Mouse (Mus musculus) MEL (cell line): ENCODE measurements at regions not wholly inside any gene's neighbourhood (a gene's known extent, or its start where the extent isn't known, plus 50 kb on each side); places are given as distances from the start of the nearest gene placed in this dataset.

Experiments used
- DNase-seq: peaks from one replicate; pipeline ENCODE4 v3.0.0; 2011; ENCODE audit warnings: low read depth, low spot score
- H3K27ac ChIP-seq: 2 replicates; pipeline ENCODE4 v1.5.1; 2012; ENCODE audit warnings: low read depth, mild to moderate bottlenecking, control low read depth, low read length, moderate library complexity; ENCODE audit not compliant: control insufficient read depth
- H3K27me3 ChIP-seq, 2 experiments: fragments of 150-350 bp in 1 of 2; sonication (generic) in 1 of 2; 2 replicates each; pipeline ENCODE4 v1.6.1; 2012; ENCODE audit warnings: low read length in 2 of 2, mild to moderate bottlenecking in 2 of 2, improper control_type of control experiment in 1 of 2, moderate library complexity in 1 of 2; ENCODE audit not compliant: insufficient read depth in 2 of 2, control insufficient read depth in 1 of 2
- H3K36me3 ChIP-seq, 2 experiments: 2 replicates each; pipeline ENCODE4 v1.6.1; 2012 to 2014; ENCODE audit warnings: low read length in 2 of 2, improper control_type of control experiment in 1 of 2, inconsistent platforms in 1 of 2, mild to moderate bottlenecking in 1 of 2; ENCODE audit not compliant: insufficient read depth in 2 of 2, control insufficient read depth in 1 of 2
- H3K4me1 ChIP-seq, 2 experiments: fragments of 150-350 bp in 1 of 2; sonication (generic) in 1 of 2; 2 replicates each; pipeline ENCODE4 v1.6.1; 2012; ENCODE audit warnings: low read length in 2 of 2, improper control_type of control experiment in 1 of 2, mild to moderate bottlenecking in 1 of 2; ENCODE audit not compliant: insufficient read depth in 2 of 2, control insufficient read depth in 1 of 2
- H3K4me3 ChIP-seq, 2 experiments: fragments of 150-350 bp in 1 of 2; sonication (generic) in 1 of 2; 2 replicates each; pipeline ENCODE4 v1.5.1; 2012; ENCODE audit warnings: low read depth in 2 of 2, low read length in 2 of 2, mild to moderate bottlenecking in 2 of 2, moderate library complexity in 2 of 2, control low read depth in 1 of 2, improper control_type of control experiment in 1 of 2; ENCODE audit not compliant: control insufficient read depth in 1 of 2, insufficient read depth in 1 of 2
- H3K79me2 ChIP-seq: 2 replicates; pipeline ENCODE4 v1.6.1; 2012; ENCODE audit warnings: mild to moderate bottlenecking, low read length, moderate library complexity; ENCODE audit not compliant: control insufficient read depth, poor library complexity, insufficient read depth
- H3K9ac ChIP-seq: 2 replicates; pipeline ENCODE4 v1.6.1; 2012; ENCODE audit warnings: low read depth, mild to moderate bottlenecking, control low read depth, low read length, moderate library complexity; ENCODE audit not compliant: control insufficient read depth, poor library complexity, severe bottlenecking
- H3K9me3 ChIP-seq: fragments of 150-350 bp; sonication (generic); replicated peaks from 2 replicates; pipeline ENCODE4 v1.6.1; 2012; ENCODE audit warnings: mild to moderate bottlenecking, low read length, improper control_type of control experiment, moderate library complexity; ENCODE audit not compliant: insufficient read depth
- BHLHE40 ChIP-seq: IDR thresholded peaks from 2 replicates; pipeline ENCODE4 v1.6.1; 2012; ENCODE audit warnings: low read depth, mild to moderate bottlenecking, inconsistent platforms, low read length, improper control_type of control experiment, borderline replicate concordance
- CHD2 ChIP-seq: IDR thresholded peaks from 2 replicates; pipeline ENCODE4 v1.6.1; 2011; ENCODE audit warnings: low read length, improper control_type of control experiment
- E2F4 ChIP-seq: IDR thresholded peaks from 2 replicates; pipeline ENCODE4 v1.6.1; 2011; ENCODE audit warnings: low read depth, low read length, improper control_type of control experiment, borderline replicate concordance
- ELF1 ChIP-seq: IDR thresholded peaks from 2 replicates; pipeline ENCODE4 v1.6.1; 2014; ENCODE audit warnings: low read depth, mild to moderate bottlenecking, inconsistent platforms, low read length, improper control_type of control experiment, moderate library complexity
- EP300 ChIP-seq, 2 experiments: IDR thresholded peaks; 2 replicates each; pipeline ENCODE4 v1.6.1; 2011; ENCODE audit warnings: improper control_type of control experiment in 2 of 2, low read length in 2 of 2, low read depth in 1 of 2, mild to moderate bottlenecking in 1 of 2
- GABPA ChIP-seq: IDR thresholded peaks from 2 replicates; pipeline ENCODE4 v1.6.1; 2012; ENCODE audit warnings: low read depth, mild to moderate bottlenecking, inconsistent platforms, low read length, improper control_type of control experiment, moderate library complexity
- GATA1 ChIP-seq: IDR thresholded peaks from 2 replicates; pipeline ENCODE4 v1.6.1; 2011; ENCODE audit warnings: low read depth, low read length, improper control_type of control experiment
- KAT2A ChIP-seq: conservative IDR thresholded peaks from 2 replicates; pipeline ENCODE4 v1.6.1; 2012; ENCODE audit warnings: low read depth, low read length, improper control_type of control experiment, inconsistent platforms
- MAFK ChIP-seq: IDR thresholded peaks from 2 replicates; pipeline ENCODE4 v1.6.1; 2011; ENCODE audit warnings: low read depth, mild to moderate bottlenecking, low read length, improper control_type of control experiment, borderline replicate concordance
- MAX ChIP-seq: IDR thresholded peaks from 2 replicates; pipeline ENCODE4 v1.6.1; 2011; ENCODE audit warnings: low read length, improper control_type of control experiment
- MAZ ChIP-seq: IDR thresholded peaks from 2 replicates; pipeline ENCODE4 v1.6.1; 2012; ENCODE audit warnings: low read depth, mild to moderate bottlenecking, inconsistent platforms, low read length, improper control_type of control experiment
- MEF2A ChIP-seq: IDR thresholded peaks from 2 replicates; pipeline ENCODE4 v1.6.1; 2014; ENCODE audit warnings: low read depth, mild to moderate bottlenecking, inconsistent platforms, low read length, improper control_type of control experiment; ENCODE audit not compliant: poor library complexity, insufficient replicate concordance, severe bottlenecking; ENCODE audit errors: extremely low read depth
- MYB ChIP-seq: IDR thresholded peaks from 2 replicates; pipeline ENCODE4 v1.6.1; 2011; ENCODE audit warnings: mild to moderate bottlenecking, low read depth, low read length, improper control_type of control experiment
- NELFE ChIP-seq: IDR thresholded peaks from 2 replicates; pipeline ENCODE4 v1.6.1; 2011; ENCODE audit warnings: low read depth, low read length, improper control_type of control experiment
- POLR2A ChIP-seq, 2 experiments: IDR thresholded peaks; 2 replicates each; pipeline ENCODE4 v1.6.1; 2011 to 2012; ENCODE audit warnings: low read length in 2 of 2, mild to moderate bottlenecking in 2 of 2, control low read depth in 1 of 2, improper control_type of control experiment in 1 of 2, low read depth in 1 of 2, moderate library complexity in 1 of 2; ENCODE audit not compliant: control insufficient read depth in 1 of 2, insufficient read depth in 1 of 2, poor library complexity in 1 of 2
- POLR2AphosphoS2 ChIP-seq: IDR thresholded peaks from 2 replicates; pipeline ENCODE4 v1.6.1; 2011; ENCODE audit warnings: low read length, improper control_type of control experiment
- RCOR1 ChIP-seq: IDR thresholded peaks from 2 replicates; pipeline ENCODE4 v1.6.1; 2012; ENCODE audit warnings: low read depth, mild to moderate bottlenecking, inconsistent platforms, low read length, improper control_type of control experiment
- SIN3A ChIP-seq: IDR thresholded peaks from 2 replicates; pipeline ENCODE4 v1.6.1; 2012; ENCODE audit warnings: low read length, improper control_type of control experiment, inconsistent platforms
- SMC3 ChIP-seq: IDR thresholded peaks from 2 replicates; pipeline ENCODE4 v1.6.1; 2011; ENCODE audit warnings: low read depth, low read length, improper control_type of control experiment
- TAL1 ChIP-seq: IDR thresholded peaks from 2 replicates; pipeline ENCODE4 v1.6.1; 2012; ENCODE audit warnings: mild to moderate bottlenecking, inconsistent platforms, low read length, moderate library complexity, mixed read lengths
- TCF12 ChIP-seq: IDR thresholded peaks from 2 replicates; pipeline ENCODE4 v1.6.1; 2014; ENCODE audit warnings: low read depth, mild to moderate bottlenecking, inconsistent platforms, low read length, improper control_type of control experiment, moderate library complexity
- USF2 ChIP-seq, 2 experiments: IDR thresholded peaks; 2 replicates each; pipeline ENCODE4 v1.6.1; 2011 to 2012; ENCODE audit warnings: improper control_type of control experiment in 2 of 2, low read length in 2 of 2, borderline replicate concordance in 1 of 2, inconsistent platforms in 1 of 2, low read depth in 1 of 2, mild to moderate bottlenecking in 1 of 2; ENCODE audit not compliant: insufficient read depth in 1 of 2
- ZNF384 ChIP-seq: IDR thresholded peaks from 2 replicates; pipeline ENCODE4 v1.6.1; 2012; ENCODE audit warnings: low read depth, mild to moderate bottlenecking, inconsistent platforms, low read length, improper control_type of control experiment

- Histone ChIP-seq H3K27me3 (no peaks in the 10 kb centered on the region), H3K79me2 (no peaks in the 10 kb centered on the region), H3K36me3 (no peaks in the 10 kb centered on the region), H3K4me1 (no peaks in the 10 kb centered on the region), H3K9ac (no peak overlapping the region), H3K9me3 (no peaks in the 10 kb centered on the region), H3K4me3 (no peak overlapping the region), H3K27ac (no peak overlapping the region)
- TF ChIP-seq POLR2A (IDR thresholded peaks at IDR 0.05; ENCODE audit: control insufficient read depth in 1 of 2, insufficient read depth in 1 of 2, low read depth in 1 of 2, low read length in 2 of 2, poor library complexity in 1 of 2) (no peak), MEF2A (no peak), GATA1 (no peak), EP300 (IDR thresholded peaks at IDR 0.05; ENCODE audit: low read depth in 1 of 2, low read length in 2 of 2) (no peak), USF2 (IDR thresholded peaks at IDR 0.05; ENCODE audit: borderline replicate concordance in 1 of 2, insufficient read depth in 1 of 2, low read depth in 1 of 2, low read length in 2 of 2) (no peak), BHLHE40 (no peak), RCOR1 (no peak), GABPA (no peak), E2F4 (no peak), MAX (no peak), ELF1 (no peak), TCF12 (no peak), ZNF384 (no peak), NELFE (no peak), SIN3A (no peak), POLR2AphosphoS2 (no peak), MAFK (no peak), KAT2A (no peak), MYB (no peak)
- DNase-seq, result no peak
Measured at GRCm38 (mm10) chr13:43995623-43996022, 211.0 kb downstream of the Cd83 start.

- no peak for TF ChIP-seq CHD2
- no peak for TF ChIP-seq MAFK
- no peak for TF ChIP-seq ELF1
- TF ChIP-seq SMC3, result no peak
- TF ChIP-seq TAL1, result no peak
- TF ChIP-seq MAZ, result no peak
- Histone ChIP-seq H3K9me3 (no peaks in the 10 kb centered on the region), H3K36me3 (no peaks in the 10 kb centered on the region), H3K4me3 (no peak overlapping the region), H3K9ac (no peak overlapping the region), H3K27ac (no peak overlapping the region), H3K79me2 (no peaks in the 10 kb centered on the region), H3K4me1 (no peaks in the 10 kb centered on the region), H3K27me3 (no peaks in the 10 kb centered on the region)
- DNase-seq, result no peak
Measured at GRCm38 (mm10) chr13:44001861-44002545, 217.4 kb downstream of the Cd83 start.
